Mouse (Mus musculus): ENCODE results near the gene Fnbp1.

- no peak for TF ChIP-seq CTCF (conservative IDR thresholded peaks at IDR 0.05; ENCODE audit: low read length)
- TF ChIP-seq POU5F1 (IDR thresholded peaks at IDR 0.05; ENCODE audit: borderline replicate concordance, low read length): no peak
- no peak for TF ChIP-seq NANOG (IDR thresholded peaks at IDR 0.05; ENCODE audit: borderline replicate concordance, low read length)
Observed at GRCm38 (mm10) chr2:31147054-31147453, 5.2 kb upstream of the Fnbp1 start.

Measured in E14TG2a.4 (cell line).